8 mouse cellular contexts compared by ENCODE assay signal in genomic region chr3:121104571-121105407, GRCm38 (mm10).
DNase-seq lines count a peak whose midpoint lies in the region; ATAC-seq and TF ChIP-seq lines count a peak whose summit lies in the region.

No protein-coding gene starts in this region.

- peak; percentile 94 for ATAC-seq in forebrain, embryonic 12.5 days (ENCODE audit: low FRiP score)
- ATAC-seq in liver, embryonic 16.5 days (ENCODE audit: low read depth): peak; percentile 61; the same call in 1 of the 2 replicates
- ATAC-seq in neural tube, embryonic 13.5 days (ENCODE audit: low read depth): peak; percentile 97

- peak; percentile 53 to 68 for DNase-seq in heart, postnatal 10 days
- DNase-seq in large intestine, adult 2 months (ENCODE audit: low read depth, low spot score): peak; percentile 35
- DNase-seq in telencephalon, adult 2 months (ENCODE audit: low read depth, low spot score): peak; percentile 82

- peak overlapping the region; percentile 35 for H3K4me2 ChIP-seq in forebrain, embryonic 12.5 days
- H3K4me2 ChIP-seq in liver, embryonic 16.5 days (ENCODE audit: low read depth, low read length): peak overlapping the region; percentile 48
- peak overlapping the region; percentile 49 for H3K4me2 ChIP-seq in neural tube, embryonic 13.5 days

- H3K27ac ChIP-seq in brown adipose tissue, adult 24 weeks (replicated peaks; ENCODE audit: low read depth, low read length): no peak overlapping the region
- H3K27ac ChIP-seq in forebrain, embryonic 12.5 days: no peak overlapping the region
- no peak overlapping the region for H3K27ac ChIP-seq in liver, embryonic 16.5 days (ENCODE audit: low read length)
- no peak overlapping the region for H3K27ac ChIP-seq in neural tube, embryonic 13.5 days (replicated peaks)

- no peaks in the 10 kb centered on the region for H3K36me3 ChIP-seq in E14TG2a.4 (ENCODE audit: insufficient read depth, low read length)
- H3K36me3 ChIP-seq in forebrain, embryonic 12.5 days (replicated peaks): no peaks in the 10 kb centered on the region
- H3K36me3 ChIP-seq in liver, embryonic 16.5 days (ENCODE audit: control insufficient read depth, insufficient read depth): no peaks in the 10 kb centered on the region
- H3K36me3 ChIP-seq in neural tube, embryonic 13.5 days: no peaks in the 10 kb centered on the region

- no peak overlapping the region for H3K9ac ChIP-seq in forebrain, embryonic 12.5 days
- H3K9ac ChIP-seq in liver, embryonic 16.5 days (ENCODE audit: low read depth, low read length): no peak overlapping the region
- H3K9ac ChIP-seq in neural tube, embryonic 13.5 days: peak overlapping the region; percentile 38; the same call in 1 of the 2 replicates

- intact Hi-C loops in heart, postnatal 10 days (cut with DNase I): no loop called here

- H3K4me1 ChIP-seq in E14TG2a.4 (replicated peaks; ENCODE audit: low read depth, low read length): no peaks in the 10 kb centered on the region
- H3K4me1 ChIP-seq in brown adipose tissue, adult 24 weeks (ENCODE audit: control insufficient read depth, insufficient read depth, insufficient read length, low read length): no peaks in the 10 kb centered on the region
- H3K4me1 ChIP-seq in forebrain, embryonic 12.5 days: peaks cover 6% of the 10 kb centered on the region
- no peaks in the 10 kb centered on the region for H3K4me1 ChIP-seq in liver, embryonic 16.5 days (ENCODE audit: control insufficient read depth, low read depth, low read length)
- peaks cover 10% of the 10 kb centered on the region for H3K4me1 ChIP-seq in neural tube, embryonic 13.5 days (replicated peaks)

- no peak overlapping the region for H3K4me3 ChIP-seq in E14TG2a.4 (replicated peaks; ENCODE audit: low read length)
- H3K4me3 ChIP-seq in brown adipose tissue, adult 24 weeks (ENCODE audit: insufficient read depth, low read depth, low read length): peak overlapping the region; percentile 41
- peak overlapping the region; percentile 21; the same call in 1 of the 2 replicates for H3K4me3 ChIP-seq in forebrain, embryonic 12.5 days (replicated peaks)
- H3K4me3 ChIP-seq in liver, embryonic 16.5 days (ENCODE audit: low read depth, low read length): peak overlapping the region; percentile 43
- H3K4me3 ChIP-seq in neural tube, embryonic 13.5 days: peak overlapping the region; percentile 24

- H3K27me3 ChIP-seq in E14TG2a.4 (ENCODE audit: insufficient read depth, low read length): peaks cover 18% of the 10 kb centered on the region
- no peaks in the 10 kb centered on the region for H3K27me3 ChIP-seq in forebrain, embryonic 12.5 days
- no peaks in the 10 kb centered on the region for H3K27me3 ChIP-seq in liver, embryonic 16.5 days (ENCODE audit: control insufficient read depth, insufficient read depth, low read depth, low read length)
- no peaks in the 10 kb centered on the region for H3K27me3 ChIP-seq in neural tube, embryonic 13.5 days

- WGBS in forebrain, embryonic 12.5 days: 24% methylated on average over 20 of the region's 20 CpGs
- WGBS in large intestine, adult 2 months: 24% methylated on average over 20 of the region's 20 CpGs
- 21% methylated on average over 20 of the region's 20 CpGs for WGBS in liver, embryonic 16.5 days (ENCODE audit: insufficient replicate concordance)
- WGBS in neural tube, embryonic 13.5 days: 21% methylated on average over 20 of the region's 20 CpGs

- peak; percentile 58 for TF ChIP-seq CTCF in E14TG2a.4 (conservative IDR thresholded peaks at IDR 0.05; ENCODE audit: low read length)

- H3K9me3 ChIP-seq in E14TG2a.4 (ENCODE audit: low read length): no peaks in the 10 kb centered on the region
- H3K9me3 ChIP-seq in forebrain, embryonic 12.5 days: no peaks in the 10 kb centered on the region
- H3K9me3 ChIP-seq in liver, embryonic 16.5 days (replicated peaks; ENCODE audit: control insufficient read depth, low read length): no peaks in the 10 kb centered on the region
- no peaks in the 10 kb centered on the region for H3K9me3 ChIP-seq in neural tube, embryonic 13.5 days
